Mouse (Mus musculus) lung, embryonic 14.5 days (tissue): ENCODE results near the gene Por. TPM values are rescaled to one million over a fixed set of nuclear protein-coding genes. Genes with fewer than 3 reads are reported as not detected.

Experiments
- ATAC-seq: fragments of 200-750 bp; cut with Nextera tagmentation; 2 replicates; pipeline ENCODE4 v1.8.0; 2017; ENCODE audit warnings: mild to moderate bottlenecking, moderate TSS enrichment, moderate library complexity; ENCODE audit not compliant: insufficient read depth
- DNase-seq: peaks from one replicate; pipeline ENCODE4 v3.0.0-alpha.2; 2015
- H3K27ac ChIP-seq: fragments of 300-500 bp; sonication (generic); 2 replicates; pipeline ENCODE4 v1.5.1; 2014; ENCODE audit warnings: low read depth, mild to moderate bottlenecking, moderate library complexity
- H3K27me3 ChIP-seq: fragments of 300-500 bp; sonication (generic); 2 replicates; pipeline ENCODE4 v1.6.1; 2014; ENCODE audit warnings: low read length, control low read depth; ENCODE audit not compliant: insufficient read depth
- H3K36me3 ChIP-seq: fragments of 300-500 bp; sonication (generic); 2 replicates; pipeline ENCODE4 v1.6.1; 2014; ENCODE audit warnings: control low read depth; ENCODE audit not compliant: insufficient read depth
- H3K4me1 ChIP-seq: fragments of 300-500 bp; sonication (generic); 2 replicates; pipeline ENCODE4 v1.6.1; 2014; ENCODE audit warnings: antibody characterized with exemption, control low read depth; ENCODE audit not compliant: insufficient read depth
- H3K4me2 ChIP-seq: fragments of 300-500 bp; sonication (generic); 2 replicates; pipeline ENCODE4 v1.6.1; 2014; ENCODE audit warnings: mild to moderate bottlenecking
- H3K4me3 ChIP-seq: fragments of 300-500 bp; sonication (generic); 2 replicates; pipeline ENCODE4 v1.5.1; 2014; ENCODE audit warnings: low read depth, low read length
- H3K9ac ChIP-seq: fragments of 300-500 bp; sonication (generic); 2 replicates; pipeline ENCODE4 v1.6.1; 2014
- H3K9me3 ChIP-seq: fragments of 300-500 bp; sonication (generic); 2 replicates; pipeline ENCODE4 v1.6.1; 2016; ENCODE audit warnings: low read depth, low read length, control low read depth
- CTCF ChIP-seq: IDR thresholded peaks from 2 replicates; pipeline ENCODE4 v1.5.1; 2016; ENCODE audit warnings: antibody characterized with exemption, low read depth
- WGBS: fragments of 180-500 bp; shearing (Covaris S2); extraction: QIAGEN DNeasy Blood & Tissue Kit; methylation state at CpG from one replicate; pipeline ENCODE4 v1.1.7; 2014; 5-methylcytosine and 5-hydroxymethylcytosine counted together
- polyA plus RNA-seq: library from polyadenylated mRNA; unstranded; fragments of >200 nt; fragmentation: Nextera tagmentation; extraction: Ambion mirVana; gene quantifications from 2 replicates; pipeline ENCODE4 v1.2.1, GENCODE M21; 2014

Por gene
- polyA plus RNA-seq, 1 experiment from 2014 or later, result 52.7 TPM

GRCm38 (mm10) chr5:135697711-135698111 lies 27.9 kb downstream of the Por start:
- Histone ChIP-seq H3K4me2 (no peak overlapping the region), H3K27me3 (no peaks in the 10 kb centered on the region), H3K9ac (no peak overlapping the region), H3K36me3 (0 out of 2 replicates have a peak, but pooled peaks cover 8% of the 10 kb centered on the region), H3K27ac (no peak overlapping the region), H3K4me3 (no peak overlapping the region), H3K4me1 (no peaks in the 10 kb centered on the region), H3K9me3 (no peaks in the 10 kb centered on the region)
- WGBS, result 76% methylated on average over 5 of the region's 5 CpGs
- ATAC-seq (no peak), DNase-seq (no peak)
- TF ChIP-seq CTCF, result no peak

DNA sequence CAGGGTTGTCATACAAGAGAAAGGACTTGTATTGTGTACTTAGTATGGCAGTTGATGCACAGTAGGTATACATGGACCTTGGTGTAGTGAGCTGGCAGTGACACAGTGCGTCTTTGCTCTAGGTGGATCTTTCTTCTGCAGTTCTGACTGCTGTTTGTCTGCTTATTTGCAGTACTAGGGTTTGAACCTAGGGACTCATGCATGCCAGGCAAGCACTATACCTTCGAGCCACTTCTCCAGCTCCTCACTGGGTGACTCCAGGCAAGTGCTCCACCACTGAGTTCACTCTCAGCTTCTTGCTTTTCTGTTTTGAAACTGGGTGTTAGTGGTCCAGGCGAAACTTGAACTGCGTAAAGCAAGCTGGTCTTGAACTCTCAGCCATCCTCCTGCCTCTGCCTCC lies 31.8 kb downstream of the Por start:
- H3K9me3 ChIP-seq, result no peaks in the 10 kb centered on the region
- H3K4me2 ChIP-seq, result no peak overlapping the region
- DNase-seq (no peak), ATAC-seq (no peak)
- H3K9ac ChIP-seq, result no peak overlapping the region
- 91% methylated on average over 4 of the region's 4 CpGs for WGBS
- no peak overlapping the region for H3K4me3 ChIP-seq
- H3K27ac ChIP-seq, result no peak overlapping the region
- H3K27me3 ChIP-seq, result no peaks in the 10 kb centered on the region
- H3K4me1 ChIP-seq, result no peaks in the 10 kb centered on the region
- no peak for TF ChIP-seq CTCF
- 0 out of 2 replicates have a peak, but pooled peaks cover 10% of the 10 kb centered on the region for H3K36me3 ChIP-seq

DNA sequence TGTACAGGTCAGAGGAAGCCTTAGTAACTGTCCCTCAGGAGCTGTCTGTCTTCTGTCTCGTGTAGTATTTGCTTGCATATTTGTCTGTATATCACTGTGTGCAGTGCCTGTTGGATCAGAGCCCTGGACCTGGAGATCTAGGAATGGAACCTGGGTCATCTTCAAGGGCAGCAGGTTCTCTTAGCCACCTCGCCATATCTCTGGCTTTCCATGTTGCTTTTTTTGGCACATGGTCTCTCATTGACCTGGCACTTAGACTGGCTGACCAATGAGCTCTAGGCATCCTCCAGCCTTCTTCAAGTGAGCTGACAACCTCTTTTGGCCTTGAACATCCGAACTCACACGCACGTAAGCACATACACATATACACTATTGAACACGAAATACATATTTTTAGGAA lies 32.4 kb downstream of the Por start:
- TF ChIP-seq CTCF, result no peak
- no peaks in the 10 kb centered on the region for H3K4me1 ChIP-seq
- H3K36me3 ChIP-seq, result peaks cover 13% of the 10 kb centered on the region; the same call in 1 of the 2 replicates
- H3K27ac ChIP-seq, result no peak overlapping the region
- H3K4me3 ChIP-seq, result no peak overlapping the region
- H3K27me3 ChIP-seq, result no peaks in the 10 kb centered on the region
- ATAC-seq (no peak), DNase-seq (no peak)
- H3K9ac ChIP-seq, result no peak overlapping the region
- no peaks in the 10 kb centered on the region for H3K9me3 ChIP-seq
- H3K4me2 ChIP-seq, result no peak overlapping the region
- WGBS, result 77% methylated on average over 6 of the region's 6 CpGs

GRCm38 (mm10) chr5:135702682-135703192 lies 32.9 kb downstream of the Por start:
- Histone ChIP-seq H3K4me3 (no peak overlapping the region), H3K9me3 (no peaks in the 10 kb centered on the region), H3K27ac (no peak overlapping the region), H3K27me3 (no peaks in the 10 kb centered on the region), H3K36me3 (peaks cover 13% of the 10 kb centered on the region; the same call in 1 of the 2 replicates), H3K4me2 (no peak overlapping the region), H3K4me1 (no peaks in the 10 kb centered on the region), H3K9ac (no peak overlapping the region)
- peak; percentile 21; the same call in 1 of the 2 replicates for ATAC-seq
- 41% methylated on average over 15 of the region's 15 CpGs for WGBS
- peak; percentile 68 for DNase-seq
- peak; percentile 40 for TF ChIP-seq CTCF

GRCm38 (mm10) chr5:135703431-135703830 lies 33.6 kb downstream of the Por start:
- 94% methylated on average over 7 of the region's 7 CpGs for WGBS

DNA sequence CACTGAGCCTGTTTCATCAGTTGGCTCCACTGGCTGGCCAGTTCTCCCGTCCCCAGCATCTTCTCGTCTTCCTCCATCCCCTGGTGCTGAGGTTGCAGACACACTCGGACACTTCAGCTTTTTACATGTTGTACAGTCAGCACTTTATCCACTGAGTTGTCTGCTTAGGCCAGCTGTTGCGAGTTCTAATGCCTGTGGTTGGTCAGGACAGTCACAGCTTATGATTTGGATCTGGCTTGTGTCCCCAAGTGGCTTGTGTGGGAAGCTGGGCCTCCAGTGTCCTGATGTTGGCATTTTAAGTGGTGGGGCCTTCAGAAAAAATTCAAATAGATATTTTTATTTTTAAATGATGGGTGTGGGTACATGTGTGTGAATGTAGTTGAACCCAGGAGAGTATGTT lies 35.5 kb downstream of the Por start:
- no peak overlapping the region for H3K27ac ChIP-seq
- ATAC-seq (no peak), DNase-seq (no peak)
- no peak overlapping the region for H3K4me3 ChIP-seq
- H3K9me3 ChIP-seq, result no peaks in the 10 kb centered on the region
- no peaks in the 10 kb centered on the region for H3K27me3 ChIP-seq
- WGBS, result 86% methylated on average over 4 of the region's 4 CpGs
- H3K4me1 ChIP-seq, result no peaks in the 10 kb centered on the region
- H3K36me3 ChIP-seq, result peaks cover 19% of the 10 kb centered on the region; the same call in 1 of the 2 replicates
- no peak for TF ChIP-seq CTCF
- H3K9ac ChIP-seq, result no peak overlapping the region
- H3K4me2 ChIP-seq, result no peak overlapping the region

More at GRCm38 (mm10) chr5:135703431-135703830, 33.6 kb downstream of the Por start:
- Histone ChIP-seq H3K27ac (no peak overlapping the region), H3K9me3 (no peaks in the 10 kb centered on the region), H3K4me2 (no peak overlapping the region), H3K27me3 (no peaks in the 10 kb centered on the region), H3K4me1 (no peaks in the 10 kb centered on the region), H3K36me3 (peaks cover 13% of the 10 kb centered on the region; the same call in 1 of the 2 replicates), H3K9ac (no peak overlapping the region), H3K4me3 (no peak overlapping the region)
- DNase-seq (no peak), ATAC-seq (no peak)
- no peak for TF ChIP-seq CTCF

- H3K9me3 ChIP-seq, result no peaks in the 10 kb centered on the region
- TF ChIP-seq CTCF, result no peak
- H3K9ac ChIP-seq, result no peak overlapping the region
- no peak overlapping the region for H3K4me3 ChIP-seq
- ATAC-seq, result no peak
- no peak for DNase-seq
- H3K4me1 ChIP-seq, result no peaks in the 10 kb centered on the region
- no peaks in the 10 kb centered on the region for H3K27me3 ChIP-seq
- H3K36me3 ChIP-seq, result peaks cover 12% of the 10 kb centered on the region; the same call in 1 of the 2 replicates
- H3K4me2 ChIP-seq, result no peak overlapping the region
- 93% methylated on average over 13 of the region's 13 CpGs for WGBS
- no peak overlapping the region for H3K27ac ChIP-seq
Observed at GRCm38 (mm10) chr5:135707039-135707438, 37.2 kb downstream of the Por start.
